Mouse (Mus musculus) brain, embryonic 14.5 days (tissue): ENCODE data around the gene Tmem219. TPM values are rescaled to one million over a fixed set of nuclear protein-coding genes. Genes with fewer than 3 reads are reported as not detected.

ENCODE experiments used
- DNase-seq: peaks from one replicate; pipeline ENCODE4 v3.0.0-alpha.2; 2011; ENCODE audit warnings: low read depth
- CTCF ChIP-seq: fragments of 200-500 bp; IDR thresholded peaks from 2 replicates; pipeline ENCODE4 v1.5.1; 2012; ENCODE audit warnings: inconsistent platforms, mild to moderate bottlenecking, moderate library complexity, borderline replicate concordance; ENCODE audit not compliant: insufficient read depth, insufficient read length; ENCODE audit errors: extremely low read depth
- POLR2A ChIP-seq: fragments of 200-500 bp; IDR thresholded peaks from 2 replicates; pipeline ENCODE4 v1.6.1; 2012; ENCODE audit warnings: mild to moderate bottlenecking, inconsistent platforms, borderline replicate concordance; ENCODE audit not compliant: poor library complexity, insufficient read depth, insufficient read length, severe bottlenecking; ENCODE audit errors: extremely low read depth
- polyA plus RNA-seq: library from polyadenylated mRNA; depleted of rRNA; stranded (reverse); fragments of >200 nt; gene quantifications from 2 replicates; pipeline ENCODE4 v1.2.3, GENCODE M21; 2012

Gene Tmem219
- polyA plus RNA-seq, 1 experiment = 28.3 TPM

DNA sequence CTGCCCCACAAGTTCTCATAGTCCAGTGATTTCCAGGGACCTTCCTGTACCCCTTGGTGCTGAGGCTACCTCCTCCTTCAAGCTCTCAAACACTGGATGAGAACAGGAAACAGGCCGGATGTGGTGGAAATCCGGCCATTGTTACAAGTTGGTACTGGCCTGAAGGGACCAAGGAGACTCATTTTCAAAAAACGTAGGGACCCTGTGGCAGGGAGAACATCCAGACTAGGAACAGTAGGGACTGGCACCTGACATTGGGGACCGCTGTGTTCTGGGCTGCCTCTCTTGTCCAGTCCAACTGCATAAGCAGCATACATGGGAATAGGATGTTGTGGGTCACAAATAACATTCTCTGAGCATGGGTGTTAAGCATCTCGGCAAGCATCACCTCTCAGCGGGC, 41.7 kb downstream of the Tmem219 start:
- TF ChIP-seq POLR2A = no peak
- TF ChIP-seq CTCF = no peak
- no peak for DNase-seq

DNA sequence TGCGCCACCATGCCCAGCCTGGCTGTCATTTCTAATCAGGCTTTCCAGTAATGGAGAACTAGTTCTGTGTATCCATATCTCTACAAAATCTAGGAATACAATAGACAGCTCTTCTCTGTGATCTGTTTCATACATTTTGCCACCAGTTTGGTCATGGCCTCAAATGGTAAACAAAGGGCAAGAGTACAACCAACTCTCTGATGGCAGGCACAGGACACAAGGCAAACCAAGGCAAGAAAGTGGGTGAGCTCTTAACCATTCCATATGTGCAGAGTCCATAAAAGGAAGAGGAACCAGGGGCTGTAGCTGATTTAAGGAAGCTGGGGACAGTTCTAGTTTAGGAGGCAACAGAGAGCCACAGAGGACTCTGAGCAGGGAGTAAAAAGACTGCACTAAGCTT, 45.5 kb downstream of the Tmem219 start:
- TF ChIP-seq POLR2A (no peak), CTCF (no peak)
- no peak for DNase-seq

DNA sequence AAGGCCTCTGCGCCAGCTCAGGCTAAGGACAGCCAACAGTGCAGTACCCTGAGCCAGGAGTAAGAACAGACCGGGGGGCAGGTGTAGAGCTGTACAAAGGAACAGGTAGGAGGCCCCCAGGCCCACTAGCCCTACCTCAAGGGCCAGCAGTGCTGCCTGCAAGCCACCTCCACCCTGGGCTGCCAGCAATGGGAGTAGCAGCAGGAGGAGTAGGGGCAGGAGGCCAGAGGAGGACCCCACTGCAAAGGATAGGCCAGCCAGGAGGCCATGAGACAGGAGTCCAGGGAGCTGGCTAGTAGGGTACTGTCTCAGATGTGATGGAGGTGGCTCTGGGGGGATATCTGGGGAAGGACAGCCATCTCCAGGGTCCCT, 52.2 kb downstream of the Tmem219 start:
- TF ChIP-seq CTCF (no peak), POLR2A (no peak)
- no peak for DNase-seq

DNA sequence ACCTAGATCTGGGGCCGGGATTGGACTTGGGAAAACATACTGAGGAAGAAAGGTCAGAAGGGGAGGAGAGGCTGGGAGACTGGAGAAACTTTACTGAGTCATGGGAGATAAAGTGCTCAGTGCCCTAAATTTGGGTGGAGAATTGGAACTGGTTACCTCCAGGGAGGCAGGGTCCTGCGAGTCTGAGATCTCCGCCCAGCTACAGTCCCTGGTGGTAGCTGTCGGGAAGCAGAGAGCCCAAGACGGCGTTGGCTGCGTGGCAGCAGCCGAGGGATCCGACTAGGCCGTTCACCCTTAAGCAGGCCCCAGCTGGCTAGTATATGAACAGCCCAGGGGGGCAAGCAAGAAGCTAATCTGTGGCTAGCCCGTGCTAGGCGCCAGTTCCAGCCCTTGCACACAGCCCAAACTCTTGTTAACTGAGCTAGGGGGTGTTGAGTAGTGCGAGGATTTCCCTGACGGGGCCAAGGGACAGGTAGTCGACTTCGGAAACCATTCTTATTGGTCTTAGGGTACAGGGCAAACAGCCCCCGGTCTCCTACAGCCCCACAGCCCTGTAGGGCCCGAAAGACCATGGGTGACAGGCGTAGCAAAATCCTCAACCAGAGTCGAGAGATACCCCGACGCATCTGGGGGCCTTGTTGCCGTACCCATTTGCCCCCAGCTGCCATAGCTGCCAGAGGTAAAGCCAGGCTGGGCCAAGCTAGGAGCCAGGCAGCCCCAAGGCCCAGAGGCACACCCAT, 52.8 kb downstream of the Tmem219 start:
- TF ChIP-seq POLR2A (no peak), CTCF (no peak)
- no peak for DNase-seq

DNA sequence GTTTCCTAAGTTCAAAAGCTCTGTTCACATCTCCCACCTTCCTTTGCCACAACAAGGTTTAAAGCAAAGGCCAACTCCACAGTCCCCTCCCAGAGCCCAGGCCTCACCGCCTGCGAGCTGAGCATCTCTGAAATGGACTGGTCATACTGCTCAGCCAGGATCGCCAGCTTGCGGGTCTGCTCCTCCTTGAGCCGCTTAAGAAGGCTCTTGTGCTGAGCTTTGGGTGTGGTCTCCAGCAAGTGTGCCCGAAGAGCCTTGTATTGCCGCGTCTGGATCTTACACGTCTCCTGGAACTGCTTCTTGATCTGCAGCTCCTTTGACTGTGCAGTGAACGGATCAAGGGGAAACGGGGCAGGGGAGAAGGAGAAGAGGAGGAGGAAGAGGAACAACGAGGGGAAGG, 54.7 kb downstream of the Tmem219 start:
- TF ChIP-seq POLR2A (no peak), CTCF (no peak)
- DNase-seq = no peak

DNA sequence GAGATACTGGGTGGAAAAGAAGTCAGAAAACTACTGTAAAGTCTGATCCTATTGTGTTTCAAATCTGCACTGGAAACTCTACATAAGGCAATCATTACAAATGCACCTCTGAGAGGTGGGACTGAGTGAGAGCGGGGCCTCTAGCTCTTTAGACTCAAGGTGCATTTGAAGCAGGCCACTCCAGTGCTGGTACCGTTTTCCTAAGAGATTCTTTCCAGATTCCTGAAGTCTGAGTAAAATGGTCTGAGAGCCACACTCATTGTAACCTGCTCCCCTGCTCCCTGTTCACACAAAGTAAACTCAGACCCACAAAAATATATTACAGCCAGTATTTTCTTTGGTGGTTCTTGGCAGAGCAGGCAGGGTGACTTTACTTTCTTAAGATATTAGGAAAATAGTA, 55.2 kb downstream of the Tmem219 start:
- DNase-seq = no peak
- no peak for TF ChIP-seq CTCF
- TF ChIP-seq POLR2A = no peak

DNA sequence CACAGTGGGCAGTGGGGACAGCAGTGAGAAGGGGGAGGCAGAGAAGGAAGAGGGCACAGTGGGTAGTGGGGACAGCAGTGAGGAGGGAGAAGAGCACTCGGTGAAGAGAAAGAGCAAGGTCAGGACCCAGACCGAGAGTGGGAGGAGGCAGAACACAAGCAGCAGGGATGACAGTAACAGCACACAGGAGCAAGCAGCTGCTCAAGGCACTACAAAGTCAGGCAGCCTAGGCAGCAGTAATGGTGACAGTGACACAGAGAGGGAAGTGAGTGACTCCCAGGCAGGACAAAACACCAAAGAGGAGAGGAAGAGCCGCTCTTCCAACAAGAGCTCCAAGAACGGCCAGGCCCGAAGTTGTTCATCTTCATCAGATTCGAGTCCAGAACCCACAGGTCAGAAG, 58.9 kb downstream of the Tmem219 start:
- TF ChIP-seq CTCF (no peak), POLR2A (no peak)
- DNase-seq = no peak

DNA sequence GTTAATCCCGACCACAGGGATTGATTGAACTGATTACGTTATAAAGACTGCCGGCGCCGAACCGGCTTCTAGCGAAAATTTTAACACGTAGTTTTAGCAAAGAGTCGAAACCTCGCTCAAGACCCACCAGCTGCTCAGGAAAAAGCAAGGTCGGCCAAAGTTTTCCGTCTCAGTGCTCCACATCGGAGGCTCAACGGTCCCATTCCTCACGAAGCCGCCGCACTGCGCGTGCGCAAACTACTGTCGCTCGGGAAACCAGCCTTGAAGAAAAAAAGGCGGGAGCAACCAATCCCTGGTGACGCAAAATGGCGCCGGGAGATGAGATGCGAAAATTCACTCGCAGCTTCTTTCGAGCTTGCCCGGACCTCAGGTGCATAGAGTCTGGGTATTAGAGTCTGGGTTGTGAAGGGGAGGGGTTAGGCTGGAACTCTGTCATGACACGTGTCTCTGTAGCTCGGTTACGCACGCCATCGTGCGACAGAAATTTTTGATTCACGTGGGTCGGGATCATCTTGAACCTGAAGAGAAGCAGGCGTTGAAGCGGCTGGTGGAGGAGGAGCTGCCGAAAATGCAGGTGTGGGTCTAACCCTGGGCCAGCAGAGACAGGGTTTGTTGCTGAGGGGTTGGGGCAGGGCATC, 60.5 kb downstream of the Tmem219 start, which contains the start of gene Ino80e:
TSS of gene Ino80e (minus strand) at position 231 of the 638 bp plus-strand sequence.
- peak; percentile 98 for DNase-seq

DNA sequence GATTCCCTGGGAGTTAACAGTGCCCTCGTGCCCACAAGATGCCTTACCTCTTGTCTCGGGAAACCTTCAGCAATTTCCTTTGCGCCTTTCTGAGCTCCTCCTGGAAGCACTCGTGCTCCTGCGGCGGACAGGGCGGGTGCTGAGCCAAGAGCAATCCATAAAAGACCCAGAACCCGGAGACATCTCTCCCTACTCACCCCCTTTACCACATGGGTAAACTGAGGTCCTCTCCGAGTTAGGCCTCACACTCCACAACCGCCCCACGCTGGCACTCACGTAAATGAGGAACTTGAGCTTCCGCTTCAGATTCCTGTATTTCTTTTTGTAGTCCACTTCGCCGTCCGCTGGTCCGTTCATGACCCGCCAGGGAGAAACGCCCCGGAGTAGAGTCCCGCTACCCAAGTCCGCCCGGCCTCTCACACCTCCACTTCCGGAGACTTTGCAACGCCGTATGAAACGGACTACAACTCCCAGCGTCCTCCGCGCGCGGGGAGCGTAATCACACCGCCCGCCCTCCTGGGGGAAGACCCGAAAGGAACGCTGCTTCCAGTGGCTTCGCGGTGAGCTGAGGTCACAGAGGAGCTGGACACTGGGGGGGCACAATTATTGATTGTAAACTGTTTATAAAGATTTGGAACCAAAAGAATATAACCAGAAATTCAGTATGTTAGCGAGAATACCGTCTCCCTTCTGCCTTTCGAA, 61.1 kb downstream of the Tmem219 start, which contains the start of gene Hirip3:
TSS of gene Hirip3 (plus strand) at position 544 of the 702 bp plus-strand sequence.
- peak; percentile 98 for DNase-seq
- TF ChIP-seq CTCF = no peak
- peak; percentile 57; the same call in 1 of the 2 replicates for TF ChIP-seq POLR2A

More for the DNA sequence above, 60.5 kb downstream of the Tmem219 start, which contains the start of gene Ino80e:
- peak; percentile 35; the same call in 1 of the 2 replicates for TF ChIP-seq POLR2A
- no peak for TF ChIP-seq CTCF

DNA sequence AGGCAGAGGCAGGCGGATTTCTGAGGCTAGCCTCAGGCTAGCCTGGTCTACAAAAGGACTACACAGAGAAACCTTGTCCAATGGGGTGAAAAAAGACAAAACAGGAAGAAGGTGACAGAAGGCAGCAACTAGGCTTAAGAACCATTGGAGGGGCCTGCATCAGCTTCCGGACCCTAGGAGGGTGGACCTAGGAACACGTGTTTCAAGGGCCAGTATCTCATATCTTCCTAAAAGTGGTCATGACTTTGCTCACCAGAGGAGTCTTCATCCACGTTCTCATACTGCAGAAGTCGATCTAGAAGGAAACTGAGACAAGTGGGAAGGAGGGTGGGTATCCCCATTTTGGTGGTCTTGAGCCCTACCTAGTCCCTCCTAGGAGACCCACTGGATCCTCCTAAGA, 61.7 kb downstream of the Tmem219 start:
- DNase-seq = no peak
- no peak for TF ChIP-seq CTCF
- no peak for TF ChIP-seq POLR2A

DNA sequence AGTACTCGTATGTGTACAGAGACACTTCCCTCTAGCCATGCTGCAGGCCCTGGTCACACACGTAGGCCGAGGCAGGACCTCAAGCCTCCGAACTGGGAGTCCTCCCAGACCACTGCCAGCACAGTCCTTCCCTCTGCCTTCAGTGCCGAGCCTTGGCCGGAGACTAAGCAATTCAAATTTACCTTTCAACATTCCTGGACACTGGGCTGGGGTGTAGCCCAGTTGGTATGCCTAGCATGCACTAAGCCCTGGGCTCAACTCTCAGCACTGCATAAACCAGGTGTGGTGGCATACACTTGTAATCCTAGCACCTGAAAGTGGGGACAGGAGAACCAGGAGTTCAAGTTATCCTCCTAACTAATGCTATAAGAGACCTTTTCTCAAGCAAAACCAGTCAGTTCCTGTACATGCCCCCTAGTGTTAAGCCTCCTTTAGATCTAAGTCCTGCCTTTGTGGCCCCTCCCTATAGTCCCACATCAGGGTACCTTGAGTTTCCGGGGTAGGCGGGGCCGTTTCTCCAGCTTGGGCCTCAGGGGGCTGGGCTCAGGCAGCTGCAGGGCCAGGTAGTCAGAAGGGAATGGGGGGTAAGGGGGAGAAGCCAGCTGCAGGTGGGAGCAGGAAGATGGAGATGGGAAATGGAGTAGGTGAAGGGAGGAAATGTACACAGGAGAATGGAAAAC, 65.8 kb downstream of the Tmem219 start:
- no peak for TF ChIP-seq POLR2A
- TF ChIP-seq CTCF = no peak
- DNase-seq = no peak
